Mouse (Mus musculus) common myeloid progenitor, adult 5-6 weeks (primary cell): Measurements from ENCODE around the gene Creb5. TPM values are rescaled to one million over a fixed set of nuclear protein-coding genes. Genes with fewer than 3 reads are reported as not detected.

Source experiments
- ATAC-seq: replicated peaks from 2 replicates; pipeline ENCODE4 v1.8.0; 2016; ENCODE audit warnings: low read depth, mild to moderate bottlenecking, moderate TSS enrichment, inconsistent platforms; ENCODE audit not compliant: poor library complexity, severe bottlenecking
- total RNA-seq: library from RNA; stranded (forward); fragments of 200-1000, 187-1606 nt; gene quantifications from 2 replicates; pipeline ENCODE4 v1.2.3, GENCODE M21; 2017

Gene Creb5
- total RNA-seq, 1 experiment from 2014 or later = 0.50 TPM

GRCm38 (mm10) chr6:53314126-53314525, 27.1 kb downstream of the Creb5 start:
- ATAC-seq = no peak

DNA sequence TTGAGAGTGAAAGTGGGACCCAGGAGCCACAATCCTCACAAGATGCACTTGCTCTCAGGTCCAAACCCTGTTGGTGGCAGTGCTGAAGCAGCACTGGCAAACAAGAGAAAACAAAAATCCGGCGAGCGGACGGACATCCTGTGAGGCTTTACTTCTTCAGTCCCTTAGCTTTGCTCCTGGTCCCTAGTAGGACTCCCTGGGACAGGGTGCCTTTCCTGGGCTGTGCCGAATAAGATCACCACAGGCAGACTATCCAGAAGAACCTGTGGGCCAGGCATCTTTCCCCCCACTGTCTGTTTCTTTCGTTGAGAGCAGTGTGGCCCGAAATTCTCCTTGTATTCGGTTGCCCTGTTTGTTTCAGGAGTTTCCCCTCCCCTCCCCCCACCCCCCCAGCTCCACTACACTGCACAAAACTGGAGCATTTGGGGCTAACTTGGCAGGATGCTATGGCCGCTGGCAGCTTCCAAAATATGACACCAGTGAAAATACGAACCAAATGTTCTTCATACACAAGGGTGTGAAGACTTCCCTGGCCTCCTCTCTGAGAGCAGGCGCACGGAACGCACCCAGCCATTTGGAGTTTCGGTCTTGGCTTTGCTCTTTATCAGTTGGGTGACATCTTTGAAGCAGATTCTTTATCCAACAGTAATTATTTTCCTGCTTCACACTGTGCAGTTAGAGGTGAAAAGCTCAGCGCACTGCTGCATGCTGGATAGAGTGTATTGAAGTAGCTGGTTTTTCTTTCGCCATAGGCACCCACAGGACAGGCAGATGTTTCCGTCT, 32.7 kb downstream of the Creb5 start:
- ATAC-seq = no peak

DNA sequence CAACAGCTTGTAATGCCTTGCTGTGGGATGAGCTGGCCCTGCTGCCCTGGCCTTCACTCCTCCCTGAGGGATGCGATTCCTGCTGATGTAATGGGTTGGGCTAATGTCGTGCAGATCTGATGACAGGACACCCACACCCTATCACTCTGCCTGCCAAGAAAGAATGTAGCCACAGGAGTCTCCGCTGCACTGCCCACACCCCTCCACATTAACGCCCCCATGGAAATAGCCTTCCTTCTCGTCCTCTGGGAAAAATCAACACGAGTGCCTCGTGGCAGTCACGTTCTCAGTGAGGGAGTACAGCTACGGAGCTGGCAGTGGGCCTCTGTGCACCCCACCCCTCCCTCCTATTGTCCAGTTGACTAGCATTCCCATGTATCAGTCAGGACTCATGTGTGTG, 50.3 kb downstream of the Creb5 start:
- no peak for ATAC-seq

- ATAC-seq = no peak
Observed at GRCm38 (mm10) chr6:53352311-53352960, 65.4 kb downstream of the Creb5 start.

- ATAC-seq = no peak
Observed at GRCm38 (mm10) chr6:53356328-53356727, 69.3 kb downstream of the Creb5 start.

- no peak for ATAC-seq
Observed at GRCm38 (mm10) chr6:53363535-53363934, 76.5 kb downstream of the Creb5 start.

DNA sequence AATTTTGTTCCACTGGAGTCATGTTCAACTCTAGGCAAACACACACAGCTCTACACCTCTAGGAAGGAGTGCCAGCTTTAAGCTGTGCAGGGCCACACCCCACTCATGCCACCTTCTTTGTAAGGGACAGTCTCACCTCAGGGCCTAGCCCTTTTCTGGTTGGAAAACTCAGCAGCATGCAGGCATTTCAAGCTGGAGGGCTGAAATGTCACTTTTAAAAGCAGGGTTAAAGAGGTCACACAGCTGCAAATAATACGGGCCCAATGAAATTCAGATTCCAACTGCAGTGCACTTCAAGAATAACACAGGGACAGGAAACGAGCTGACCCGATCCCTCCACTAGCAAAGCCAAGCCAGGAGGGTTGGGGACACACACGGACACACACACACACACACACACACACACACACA, 76.9 kb downstream of the Creb5 start:
- no peak for ATAC-seq

DNA sequence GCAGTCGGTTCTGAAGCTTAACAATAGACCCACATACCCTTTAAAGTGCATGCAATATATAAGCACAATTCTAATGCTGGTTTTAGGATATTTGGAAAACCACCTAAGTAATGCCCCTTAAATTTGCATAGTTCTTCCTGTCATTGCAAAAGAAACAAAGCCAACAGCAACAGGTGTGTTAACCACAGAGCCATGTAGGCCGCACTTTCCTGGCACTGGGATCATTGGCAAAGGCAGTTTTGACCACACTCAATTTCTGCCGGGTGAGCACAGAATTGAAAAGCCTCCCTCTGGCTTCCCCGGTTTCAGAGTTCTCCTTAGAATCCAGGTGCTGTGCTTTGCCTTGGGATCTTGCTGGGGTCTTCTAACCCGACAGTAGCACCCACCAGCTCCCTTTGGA, 82.1 kb downstream of the Creb5 start:
- no peak for ATAC-seq

GRCm38 (mm10) chr6:53369928-53370327, 82.9 kb downstream of the Creb5 start:
- peak; percentile 99 for ATAC-seq

DNA sequence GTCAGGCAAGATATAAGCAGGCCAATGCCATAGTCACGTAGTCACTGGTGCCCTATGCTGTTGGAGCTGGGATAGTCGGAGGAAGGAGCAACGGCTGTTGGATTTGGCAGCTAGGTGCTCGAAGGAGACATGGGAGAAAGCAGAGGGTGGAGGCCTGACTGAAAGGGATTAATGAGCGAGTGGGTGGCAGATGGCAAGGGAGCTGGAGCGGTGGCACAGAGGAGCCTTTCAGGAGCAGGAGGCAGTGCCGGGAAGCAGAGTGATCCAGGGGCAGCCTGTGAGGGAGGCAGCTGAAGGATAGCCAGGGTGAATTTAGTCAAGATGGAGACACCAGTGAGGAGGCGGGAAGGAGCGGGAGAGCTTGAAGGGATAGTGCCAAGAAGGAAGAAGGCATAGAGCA, 84.9 kb downstream of the Creb5 start:
- no peak for ATAC-seq

DNA sequence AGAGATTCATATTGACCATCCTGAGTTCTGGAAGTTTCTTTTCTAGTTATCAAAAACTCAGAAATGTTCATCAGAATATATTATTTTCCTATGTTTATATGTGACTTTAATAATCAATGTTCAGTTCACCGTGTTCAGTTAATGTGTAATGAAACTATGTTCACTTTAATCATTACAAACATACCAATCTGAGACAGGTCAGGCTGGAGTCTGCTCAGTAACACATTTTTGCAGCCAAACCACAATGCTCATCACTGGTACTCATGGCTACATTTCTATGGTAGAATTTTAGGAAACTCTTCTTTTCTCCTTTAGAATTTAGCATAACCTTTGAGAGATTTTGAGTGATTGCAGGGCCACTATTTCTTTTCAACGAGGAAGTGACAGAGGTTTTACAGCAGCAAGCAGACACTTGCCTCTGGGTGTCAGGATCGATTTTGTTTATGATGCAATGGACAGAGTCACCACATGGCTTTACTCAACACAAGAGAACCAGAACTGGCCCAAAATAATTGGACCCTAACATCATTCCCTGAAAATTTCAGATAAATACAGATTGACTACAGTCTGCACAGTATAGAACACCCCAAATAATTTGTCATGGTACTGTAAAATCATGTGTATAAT, 87.4 kb downstream of the Creb5 start:
- ATAC-seq = no peak

GRCm38 (mm10) chr6:53389277-53389676, 102.2 kb downstream of the Creb5 start:
- no peak for ATAC-seq

DNA sequence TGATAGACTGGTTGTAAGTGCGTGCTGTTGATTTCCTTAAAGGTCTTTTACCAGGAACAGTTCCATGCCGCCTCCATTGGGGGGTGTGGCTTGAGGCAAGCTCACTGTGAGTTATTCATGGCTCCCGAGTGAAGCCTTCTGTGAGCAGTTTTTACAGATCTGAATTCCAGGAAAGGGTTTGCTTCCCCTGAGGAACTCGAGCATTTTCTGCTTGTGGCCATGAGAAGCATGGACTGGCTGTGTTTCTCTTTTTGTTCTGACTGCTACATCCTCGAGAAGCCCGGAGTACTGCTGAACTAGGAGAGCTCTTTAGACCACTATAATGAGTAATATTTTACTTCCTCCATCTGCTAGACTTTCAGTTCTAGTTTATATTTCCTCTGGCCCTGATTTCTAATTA, 103.3 kb downstream of the Creb5 start:
- ATAC-seq = peak; percentile 45

DNA sequence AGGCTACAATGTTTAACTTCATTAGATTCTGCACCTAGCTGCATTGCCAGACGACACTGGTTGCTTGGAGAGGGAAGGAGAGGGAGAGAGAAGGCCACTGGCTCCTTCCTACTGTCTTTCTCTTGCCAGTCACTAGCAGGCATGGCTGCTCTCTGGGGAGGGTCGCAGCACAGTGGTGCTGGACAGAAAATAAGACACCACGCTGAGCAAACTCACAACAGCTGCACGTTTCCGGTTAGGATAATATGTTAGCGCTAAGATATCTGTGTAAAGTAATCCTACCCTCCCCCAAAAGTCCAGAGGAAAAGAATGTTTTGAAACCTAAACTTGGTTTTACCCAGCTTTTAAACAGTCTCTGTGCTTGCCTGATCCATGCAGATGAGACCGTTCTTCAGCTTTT, 107.0 kb downstream of the Creb5 start:
- ATAC-seq = no peak

DNA sequence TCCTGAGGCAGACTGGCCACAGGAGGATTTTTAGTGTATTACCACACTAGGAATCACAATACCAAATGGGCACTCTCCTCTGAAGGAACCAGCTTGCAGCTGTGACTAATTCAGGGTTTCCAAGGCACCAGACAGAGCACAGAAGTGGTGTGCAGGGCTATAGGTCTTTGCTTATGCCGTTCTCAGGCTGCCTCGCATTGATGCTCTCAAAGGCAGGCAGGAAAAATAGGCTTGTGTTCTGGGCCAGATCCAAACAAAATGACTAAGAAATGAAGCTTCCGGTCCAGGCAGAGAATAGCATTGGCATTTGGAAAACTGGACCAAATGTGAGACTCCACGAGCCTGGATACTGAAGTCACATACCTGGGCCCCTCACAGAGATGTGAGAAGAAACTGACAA, 108.1 kb downstream of the Creb5 start:
- ATAC-seq = no peak

DNA sequence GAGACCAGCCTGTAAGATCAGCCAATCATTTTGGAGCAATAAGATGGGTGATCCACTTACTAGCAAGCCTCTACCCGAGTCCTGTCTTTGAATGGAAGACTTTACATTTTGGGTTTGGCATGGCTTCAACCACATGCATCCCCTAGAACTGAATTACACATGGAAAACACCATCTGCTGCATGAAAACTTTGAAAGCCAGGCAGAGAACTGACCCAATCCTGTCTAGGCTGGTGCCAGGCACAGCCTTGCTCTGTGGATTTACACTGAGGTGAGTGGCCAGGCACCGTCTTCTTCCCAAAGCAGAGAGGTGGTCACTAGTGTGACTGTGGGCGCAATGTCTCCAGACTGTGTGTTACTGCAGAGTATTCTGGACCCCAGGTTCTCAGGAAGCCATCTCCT, 109.4 kb downstream of the Creb5 start:
- ATAC-seq = no peak

GRCm38 (mm10) chr6:53397797-53398196, 110.7 kb downstream of the Creb5 start:
- no peak for ATAC-seq

- ATAC-seq = no peak
Observed at GRCm38 (mm10) chr6:53398297-53399140, 111.4 kb downstream of the Creb5 start.

- no peak for ATAC-seq
Observed at GRCm38 (mm10) chr6:53401364-53401763, 114.3 kb downstream of the Creb5 start.

GRCm38 (mm10) chr6:53402551-53402950, 115.5 kb downstream of the Creb5 start:
- ATAC-seq = peak; percentile 50; the same call in 1 of the 2 replicates
